Mouse (Mus musculus): ENCODE measurements around the gene Ryr1. TPM values are rescaled to one million over a fixed set of nuclear protein-coding genes. Genes with fewer than 3 reads are reported as not detected.

Ryr1 gene
- 0.44 and 0.58 TPM in 2 replicates for polyA plus RNA-seq (2015; fragmentation: Nextera tagmentation; extraction: Ambion mirVana)

DNA sequence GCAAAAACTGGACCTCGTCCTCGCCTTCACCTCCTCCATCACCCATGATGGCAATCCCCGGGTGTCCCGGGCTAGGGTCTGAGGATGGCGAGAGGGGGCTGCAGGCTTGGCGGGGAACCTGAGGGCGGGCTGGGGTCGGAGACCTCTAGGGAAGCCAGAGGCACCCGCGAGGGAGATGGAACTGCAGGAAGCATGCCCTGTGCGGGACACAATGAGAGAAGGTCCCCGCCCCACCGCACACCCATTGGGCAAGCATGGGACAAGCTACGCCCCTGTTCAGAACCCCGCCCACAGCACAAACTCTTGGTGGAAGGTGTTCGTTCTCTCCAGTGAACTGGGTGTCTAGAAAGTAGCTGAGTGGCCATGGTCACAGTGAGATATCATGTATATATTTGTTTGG, at the start of gene Ryr1:
TSS of gene Ryr1 (minus strand) at position 210 of the 400 bp plus-strand sequence.
- H3K4me3 ChIP-seq (ENCODE audit: low read length), result peak within 1 kb of the TSS; percentile 48
- no peak within 1 kb of the TSS for H3K27ac ChIP-seq (ENCODE audit: low read length)
- peak; percentile 92 for ATAC-seq (ENCODE audit: low read depth)
- peak within 1 kb of the TSS; percentile 57 for H3K9ac ChIP-seq (ENCODE audit: low read length)
- H3K9me3 ChIP-seq (ENCODE audit: control insufficient read depth, low read length), result no peaks in the 10 kb centered on the region
- WGBS, result 0% methylated on average over 16 of the region's 16 CpGs
- H3K27me3 ChIP-seq (ENCODE audit: control insufficient read depth, insufficient read depth, low read depth, low read length), result no peaks in the 10 kb centered on the region
- H3K36me3 ChIP-seq (ENCODE audit: control insufficient read depth, insufficient read depth, low read length), result no peaks in the 10 kb centered on the region
- H3K4me1 ChIP-seq (replicated peaks; ENCODE audit: control insufficient read depth, insufficient read depth, low read length), result peaks cover 5% of the 10 kb centered on the region
- H3K4me2 ChIP-seq (ENCODE audit: low read depth, low read length), result peak within 1 kb of the TSS; percentile 84

DNA sequence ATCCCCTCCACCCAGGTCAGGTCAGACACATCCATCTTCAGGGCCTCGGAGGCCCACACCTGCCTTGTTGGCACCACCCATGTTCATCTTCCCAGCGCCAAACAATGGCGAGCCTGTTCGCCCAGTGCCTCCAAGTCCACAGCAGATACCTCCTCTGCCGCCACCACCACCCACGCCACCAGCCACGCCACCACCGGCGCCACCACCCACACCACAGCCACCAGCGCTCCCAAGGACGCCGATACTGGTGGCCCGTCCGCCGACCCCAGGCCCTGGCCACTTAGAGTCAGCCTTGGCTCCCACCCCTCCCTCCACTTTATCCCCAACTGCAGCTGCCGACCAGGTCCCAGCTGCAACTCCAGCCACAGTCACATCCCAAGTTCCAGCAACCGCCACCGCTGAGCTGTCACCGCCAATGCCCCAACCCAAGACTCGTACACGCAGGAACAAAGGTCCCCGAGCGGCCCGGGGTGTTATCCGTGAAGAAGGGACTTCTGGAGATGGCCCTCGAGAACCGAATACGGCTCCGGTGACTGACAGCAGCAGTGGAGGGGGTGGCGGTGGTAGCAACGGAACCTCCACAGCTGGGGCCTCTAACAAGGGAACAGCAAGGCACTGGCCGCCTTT, 47.5 kb upstream of the Ryr1 start:
- Histone ChIP-seq H3K4me2 (ENCODE audit: low read depth, low read length) (no peak overlapping the region), H3K36me3 (ENCODE audit: control insufficient read depth, insufficient read depth, low read length) (peaks cover 26% of the 10 kb centered on the region), H3K27ac (ENCODE audit: low read length) (no peak overlapping the region), H3K9me3 (ENCODE audit: control insufficient read depth, low read length) (no peaks in the 10 kb centered on the region), H3K27me3 (ENCODE audit: control insufficient read depth, insufficient read depth, low read depth, low read length) (peaks cover 42% of the 10 kb centered on the region), H3K9ac (ENCODE audit: low read length) (no peak overlapping the region; the same call in 1 of the 2 replicates), H3K4me3 (ENCODE audit: low read length) (no peak overlapping the region), H3K4me1 (replicated peaks; ENCODE audit: control insufficient read depth, insufficient read depth, low read length) (peaks cover 25% of the 10 kb centered on the region)
- no peak for ATAC-seq (ENCODE audit: low read depth)
- WGBS, result 36% methylated on average over 32 of the region's 32 CpGs

DNA sequence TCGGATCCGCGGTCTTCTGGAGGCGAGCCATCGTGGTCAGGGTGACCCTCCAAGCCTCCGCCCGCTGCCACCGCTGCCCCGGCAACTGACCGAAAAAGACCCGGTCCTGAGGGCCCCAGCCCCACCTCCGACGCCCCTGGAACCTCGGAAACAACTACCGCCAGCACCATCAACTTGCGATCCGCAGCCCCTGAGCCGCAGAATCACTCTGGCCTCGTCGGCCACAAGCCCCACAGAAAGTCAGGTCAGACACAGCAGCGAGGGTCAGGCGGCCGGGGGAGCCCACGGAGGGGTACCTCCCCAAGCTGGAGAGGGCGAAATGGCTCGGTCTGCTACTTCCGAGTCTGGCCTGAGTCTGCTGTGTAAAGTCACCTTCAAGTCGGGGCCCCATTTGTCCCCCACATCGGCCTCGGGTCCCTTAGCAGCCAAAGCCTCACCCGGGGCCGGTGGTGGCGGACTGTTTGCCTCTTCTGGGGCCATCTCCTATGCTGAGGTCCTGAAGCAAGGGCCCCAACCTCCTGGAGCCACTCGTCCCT, 46.7 kb upstream of the Ryr1 start:
- Histone ChIP-seq H3K9me3 (ENCODE audit: control insufficient read depth, low read length) (no peaks in the 10 kb centered on the region), H3K4me3 (ENCODE audit: low read length) (peak overlapping the region; percentile 52), H3K36me3 (ENCODE audit: control insufficient read depth, insufficient read depth, low read length) (peaks cover 26% of the 10 kb centered on the region), H3K9ac (ENCODE audit: low read length) (peak overlapping the region; percentile 54), H3K27ac (ENCODE audit: low read length) (no peak overlapping the region), H3K4me2 (ENCODE audit: low read depth, low read length) (peak overlapping the region; percentile 84), H3K4me1 (replicated peaks; ENCODE audit: control insufficient read depth, insufficient read depth, low read length) (peaks cover 25% of the 10 kb centered on the region), H3K27me3 (ENCODE audit: control insufficient read depth, insufficient read depth, low read depth, low read length) (peaks cover 43% of the 10 kb centered on the region)
- 4% methylated on average over 34 of the region's 34 CpGs for WGBS
- ATAC-seq (ENCODE audit: low read depth), result no peak

DNA sequence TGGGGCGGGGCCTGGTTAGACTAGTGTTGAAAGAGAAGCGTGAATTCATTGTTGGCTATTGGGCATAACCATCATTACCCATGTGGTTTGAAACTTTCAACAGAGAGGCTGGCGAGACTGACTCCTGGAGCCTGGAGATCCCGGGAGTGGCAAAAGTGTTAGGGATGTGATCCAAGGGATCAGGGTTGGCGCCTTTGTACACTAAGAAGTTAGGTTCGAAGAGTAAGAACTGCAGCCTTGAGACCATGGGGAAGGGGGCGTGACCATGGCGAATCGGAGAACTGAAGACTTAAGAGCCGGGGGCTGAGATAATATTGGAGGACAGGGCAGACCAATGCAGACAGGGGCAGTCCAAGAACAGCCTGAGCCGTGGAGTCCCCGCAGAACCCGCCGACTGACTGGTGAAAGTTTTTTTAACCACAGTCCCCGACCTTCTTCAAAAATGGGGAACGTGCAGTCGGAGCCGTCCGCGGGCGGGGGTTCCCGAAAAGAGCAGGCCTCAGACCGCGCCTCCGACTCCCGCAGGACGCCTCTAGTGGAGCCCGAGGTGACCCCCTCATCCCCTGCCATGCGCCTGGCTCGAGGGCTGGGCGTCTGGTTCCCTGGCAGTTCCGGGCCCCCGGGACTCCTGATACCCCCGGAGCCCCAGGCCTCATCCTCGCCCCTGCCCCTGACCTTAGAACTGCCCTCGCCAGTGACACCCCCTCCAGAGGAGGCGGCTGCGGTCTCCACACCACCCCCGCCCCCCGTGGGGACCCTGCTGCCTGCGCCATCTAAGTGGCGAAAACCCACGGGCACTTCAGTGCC, 46.0 kb upstream of the Ryr1 start:
- Histone ChIP-seq H3K36me3 (ENCODE audit: control insufficient read depth, insufficient read depth, low read length) (peaks cover 23% of the 10 kb centered on the region), H3K4me3 (ENCODE audit: low read length) (peak overlapping the region; percentile 52), H3K4me1 (replicated peaks; ENCODE audit: control insufficient read depth, insufficient read depth, low read length) (peaks cover 25% of the 10 kb centered on the region), H3K9me3 (ENCODE audit: control insufficient read depth, low read length) (no peaks in the 10 kb centered on the region), H3K4me2 (ENCODE audit: low read depth, low read length) (peak overlapping the region; percentile 84), H3K27me3 (ENCODE audit: control insufficient read depth, insufficient read depth, low read depth, low read length) (peaks cover 43% of the 10 kb centered on the region), H3K27ac (ENCODE audit: low read length) (no peak overlapping the region), H3K9ac (ENCODE audit: low read length) (peak overlapping the region; percentile 66)
- no peak for ATAC-seq (ENCODE audit: low read depth)
- WGBS, result 1% methylated on average over 43 of the region's 43 CpGs

DNA sequence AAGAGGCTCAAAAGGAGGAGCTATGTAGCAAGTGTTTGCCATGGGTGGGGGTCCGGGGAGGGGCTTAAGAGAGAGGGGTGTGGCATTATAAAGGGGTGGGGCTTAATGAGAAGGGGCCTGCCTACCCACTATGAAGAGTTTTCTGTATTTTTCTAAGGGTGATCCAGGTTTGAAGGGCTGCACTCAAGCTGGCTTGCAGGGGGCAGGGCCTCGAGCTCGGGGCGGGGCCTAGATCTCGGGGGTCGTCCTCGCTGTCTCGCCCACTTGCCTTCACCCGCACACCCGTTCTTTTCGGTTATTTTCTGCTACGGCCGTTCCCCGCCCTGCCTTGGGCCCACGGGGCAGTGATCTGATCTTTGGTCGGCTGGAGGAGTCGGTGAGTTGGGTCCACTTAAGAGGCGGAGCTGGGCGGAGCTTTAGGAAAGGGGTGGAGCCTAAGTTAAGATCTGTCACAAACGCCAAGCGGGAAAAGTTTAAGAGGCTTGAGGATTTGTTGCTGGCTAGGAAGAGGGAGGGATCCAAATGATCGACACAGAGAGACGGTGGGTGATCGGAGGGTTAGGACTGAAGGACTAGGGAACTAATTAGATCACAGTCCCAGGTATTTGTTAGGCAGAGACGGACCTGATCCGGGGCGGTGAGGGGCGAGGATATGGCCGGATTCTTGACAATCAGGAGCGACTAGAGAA, 45.2 kb upstream of the Ryr1 start, which contains the start of the genes Ggn and Spred3:
TSS of gene Ggn (plus strand) at position 145 of the 689 bp plus-strand sequence.
TSS of gene Spred3 (minus strand) at position 346 of the 689 bp plus-strand sequence.
- peak within 1 kb of the TSS; percentile 52 for H3K4me3 ChIP-seq (ENCODE audit: low read length)
- peak within 1 kb of the TSS; percentile 84 for H3K4me2 ChIP-seq (ENCODE audit: low read depth, low read length)
- peaks cover 25% of the 10 kb centered on the region for H3K4me1 ChIP-seq (replicated peaks; ENCODE audit: control insufficient read depth, insufficient read depth, low read length)
- peak within 1 kb of the TSS; percentile 66 for H3K9ac ChIP-seq (ENCODE audit: low read length)
- peaks cover 43% of the 10 kb centered on the region for H3K27me3 ChIP-seq (ENCODE audit: control insufficient read depth, insufficient read depth, low read depth, low read length)
- no peaks in the 10 kb centered on the region for H3K9me3 ChIP-seq (ENCODE audit: control insufficient read depth, low read length)
- H3K27ac ChIP-seq (ENCODE audit: low read length), result peak within 1 kb of the TSS; percentile 86
- under 1% methylated on average over 30 of the region's 30 CpGs for WGBS
- peaks cover 17% of the 10 kb centered on the region for H3K36me3 ChIP-seq (ENCODE audit: control insufficient read depth, insufficient read depth, low read length)
- ATAC-seq (ENCODE audit: low read depth), result peak; percentile 73

DNA sequence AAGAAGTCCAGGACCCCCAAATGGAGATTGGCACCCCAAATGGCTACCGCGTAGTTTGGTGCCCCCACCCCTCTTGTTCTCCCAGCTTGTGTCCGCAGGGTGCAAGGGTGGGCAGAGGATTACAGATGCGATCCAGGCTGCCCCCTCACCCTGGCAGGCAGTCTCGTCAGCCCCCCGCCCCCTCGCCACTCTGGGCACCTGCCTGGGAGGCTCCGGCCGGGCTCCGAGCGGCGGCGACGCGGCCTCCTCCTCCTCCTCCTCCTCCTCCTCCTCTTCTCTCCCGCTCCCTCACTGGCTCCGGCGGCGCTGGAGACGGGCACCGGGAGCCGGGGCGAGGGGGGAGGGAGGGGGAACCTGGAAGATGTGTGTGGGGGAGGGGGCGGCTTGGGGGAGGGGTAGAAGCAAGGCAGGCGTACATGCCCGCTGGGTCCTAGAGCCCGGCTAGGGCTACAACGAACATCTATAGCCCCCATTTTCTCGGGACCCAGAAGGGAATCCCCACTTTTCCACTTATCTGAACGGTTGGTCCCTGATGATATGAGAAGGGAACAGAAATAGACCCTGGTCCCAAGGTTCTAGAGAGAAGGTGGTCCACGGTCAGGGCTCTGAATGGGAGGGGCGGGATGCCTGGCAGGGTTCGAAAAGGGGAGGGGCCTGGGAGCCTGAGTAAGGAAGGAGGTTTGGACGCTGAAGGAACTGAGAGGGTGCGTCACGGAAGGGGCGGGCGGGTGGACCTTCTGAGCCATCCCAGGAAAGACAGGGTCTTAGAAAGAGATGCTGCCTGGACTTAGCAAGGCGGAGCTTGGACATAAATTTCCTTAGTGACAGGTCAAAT, 44.5 kb upstream of the Ryr1 start:
- Histone ChIP-seq H3K4me1 (replicated peaks; ENCODE audit: control insufficient read depth, insufficient read depth, low read length) (peaks cover 25% of the 10 kb centered on the region), H3K27me3 (ENCODE audit: control insufficient read depth, insufficient read depth, low read depth, low read length) (peaks cover 43% of the 10 kb centered on the region), H3K4me2 (ENCODE audit: low read depth, low read length) (peak overlapping the region; percentile 84), H3K9me3 (ENCODE audit: control insufficient read depth, low read length) (no peaks in the 10 kb centered on the region), H3K9ac (ENCODE audit: low read length) (peak overlapping the region; percentile 66), H3K27ac (ENCODE audit: low read length) (peak overlapping the region; percentile 86), H3K36me3 (ENCODE audit: control insufficient read depth, insufficient read depth, low read length) (peaks cover 9% of the 10 kb centered on the region), H3K4me3 (ENCODE audit: low read length) (peak overlapping the region; percentile 52)
- ATAC-seq (ENCODE audit: low read depth), result peak; percentile 81
- 0% methylated on average over 30 of the region's 39 CpGs for WGBS

DNA sequence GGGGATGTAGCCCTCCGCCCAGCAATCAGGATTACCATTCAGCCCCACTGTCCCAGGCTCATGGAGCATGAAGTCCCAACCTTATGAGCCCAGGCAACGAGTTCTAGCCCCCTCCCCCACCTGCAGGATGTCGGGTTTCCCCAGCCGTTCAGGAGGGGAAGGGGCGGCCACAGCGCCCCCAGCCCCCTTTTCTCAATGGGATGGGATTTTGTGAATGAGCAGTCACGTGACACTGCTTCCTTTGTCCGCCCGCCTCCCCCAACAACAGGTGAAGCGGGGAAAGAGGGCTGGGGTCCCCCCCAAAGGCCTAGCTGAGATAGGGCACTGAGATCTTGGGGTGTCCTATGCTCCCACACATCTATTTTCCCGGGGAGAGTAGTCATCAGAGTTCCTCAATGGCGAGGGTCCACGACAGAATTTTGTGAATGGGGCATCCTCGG, 43.8 kb upstream of the Ryr1 start:
- Histone ChIP-seq H3K4me2 (ENCODE audit: low read depth, low read length) (peak overlapping the region; percentile 84), H3K4me3 (ENCODE audit: low read length) (peak overlapping the region; percentile 52), H3K9me3 (ENCODE audit: control insufficient read depth, low read length) (no peaks in the 10 kb centered on the region), H3K36me3 (ENCODE audit: control insufficient read depth, insufficient read depth, low read length) (peaks cover 4% of the 10 kb centered on the region), H3K27me3 (ENCODE audit: control insufficient read depth, insufficient read depth, low read depth, low read length) (peaks cover 41% of the 10 kb centered on the region), H3K27ac (ENCODE audit: low read length) (no peak overlapping the region), H3K4me1 (replicated peaks; ENCODE audit: control insufficient read depth, insufficient read depth, low read length) (peaks cover 25% of the 10 kb centered on the region), H3K9ac (ENCODE audit: low read length) (peak overlapping the region; percentile 66)
- under 1% methylated on average over 14 of the region's 14 CpGs for whole genome bisulfite sequencing
- no peak for ATAC-seq (ENCODE audit: low read depth)

DNA sequence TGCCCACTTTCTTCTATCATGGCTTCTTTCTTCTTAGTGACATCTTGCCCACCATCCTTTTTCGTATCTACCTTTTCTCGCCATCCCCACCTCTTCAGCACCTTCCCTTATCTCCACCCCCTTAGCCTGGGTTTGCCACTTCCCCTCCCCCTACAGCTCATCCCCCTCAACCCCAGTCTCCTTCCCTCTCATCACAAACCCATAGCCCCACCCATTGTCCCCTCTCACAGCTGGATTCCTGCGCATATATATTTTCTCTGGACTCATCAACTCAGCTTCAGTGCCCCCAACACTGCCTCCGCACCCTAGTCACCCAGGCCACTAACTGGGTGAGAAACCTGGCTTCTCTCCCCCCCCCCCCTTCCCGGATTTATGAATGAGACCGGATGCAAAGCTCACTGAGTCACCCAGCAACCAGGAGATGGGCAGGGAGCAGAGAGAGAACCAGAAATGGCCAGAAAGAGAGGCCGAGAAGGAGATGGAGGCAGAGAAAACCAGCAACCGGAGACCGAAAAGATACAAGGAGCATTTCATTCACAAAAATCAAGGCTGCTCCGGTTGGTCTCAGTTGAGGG, 43.2 kb upstream of the Ryr1 start:
- no peak overlapping the region for H3K27ac ChIP-seq (ENCODE audit: low read length)
- H3K4me1 ChIP-seq (replicated peaks; ENCODE audit: control insufficient read depth, insufficient read depth, low read length), result peaks cover 25% of the 10 kb centered on the region
- 4% methylated on average over 9 of the region's 10 CpGs for WGBS
- peak overlapping the region; percentile 52 for H3K4me3 ChIP-seq (ENCODE audit: low read length)
- peaks cover 36% of the 10 kb centered on the region for H3K27me3 ChIP-seq (ENCODE audit: control insufficient read depth, insufficient read depth, low read depth, low read length)
- H3K9ac ChIP-seq (ENCODE audit: low read length), result peak overlapping the region; percentile 66; the same call in 1 of the 2 replicates
- H3K4me2 ChIP-seq (ENCODE audit: low read depth, low read length), result peak overlapping the region; percentile 84
- ATAC-seq (ENCODE audit: low read depth), result no peak
- no peaks in the 10 kb centered on the region for H3K36me3 ChIP-seq (ENCODE audit: control insufficient read depth, insufficient read depth, low read length)
- H3K9me3 ChIP-seq (ENCODE audit: control insufficient read depth, low read length), result no peaks in the 10 kb centered on the region
